Mouse (Mus musculus) lung, postnatal 0 days (tissue): Measurements from ENCODE around the gene Pip5k1b. TPM values are rescaled to one million over a fixed set of nuclear protein-coding genes. Genes with fewer than 3 reads are reported as not detected.

Experiments used
- ATAC-seq: fragments of 200-750 bp; cut with Nextera tagmentation; 2 replicates; pipeline ENCODE4 v1.8.0; 2017; ENCODE audit warnings: moderate library complexity
- DNase-seq: peaks from one replicate; pipeline ENCODE4 v3.0.0-alpha.2; 2016; ENCODE audit warnings: low spot score
- H3K27ac ChIP-seq: fragments of 300-500 bp; sonication (generic); 2 replicates; pipeline ENCODE4 v1.5.1; 2014; ENCODE audit warnings: antibody characterized with exemption, mild to moderate bottlenecking, low read length, mixed read lengths
- H3K27me3 ChIP-seq: fragments of 300-500 bp; sonication (generic); replicated peaks from 2 replicates; pipeline ENCODE4 v1.6.1; 2014; ENCODE audit warnings: low read length, mixed read lengths; ENCODE audit not compliant: insufficient read depth
- H3K36me3 ChIP-seq: fragments of 300-500 bp; sonication (generic); 2 replicates; pipeline ENCODE4 v1.6.1; 2014; ENCODE audit warnings: low read length, mixed read lengths; ENCODE audit not compliant: insufficient read depth
- H3K4me1 ChIP-seq: fragments of 300-500 bp; sonication (generic); 2 replicates; pipeline ENCODE4 v1.6.1; 2014; ENCODE audit warnings: antibody characterized with exemption, low read depth, low read length, mixed read lengths; ENCODE audit not compliant: insufficient read depth
- H3K4me2 ChIP-seq: fragments of 300-500 bp; sonication (generic); replicated peaks from 2 replicates; pipeline ENCODE4 v1.6.1; 2014; ENCODE audit warnings: low read depth, mild to moderate bottlenecking, low read length, moderate library complexity, mixed read lengths
- H3K4me3 ChIP-seq: fragments of 300-500 bp; sonication (generic); 2 replicates; pipeline ENCODE4 v1.5.1; 2014; ENCODE audit warnings: low read depth, low read length
- H3K9ac ChIP-seq: fragments of 300-500 bp; sonication (generic); replicated peaks from 2 replicates; pipeline ENCODE4 v1.6.1; 2014; ENCODE audit warnings: low read depth, mild to moderate bottlenecking
- H3K9me3 ChIP-seq: fragments of 300-500 bp; sonication (generic); 2 replicates; pipeline ENCODE4 v1.6.1; 2016; ENCODE audit warnings: low read length, mixed read lengths
- CTCF ChIP-seq: IDR thresholded peaks from 2 replicates; pipeline ENCODE4 v1.5.1; 2016; ENCODE audit warnings: antibody characterized with exemption, mild to moderate bottlenecking
- EP300 ChIP-seq: IDR thresholded peaks from 2 replicates; pipeline ENCODE4 v1.6.1; 2016; ENCODE audit warnings: antibody characterized with exemption, mild to moderate bottlenecking, control low read depth
- WGBS: fragments of 180-500 bp; shearing (Covaris S2); extraction: QIAGEN DNeasy Blood & Tissue Kit; methylation state at CpG from one replicate; pipeline ENCODE4 v1.1.7; 2014; 5-methylcytosine and 5-hydroxymethylcytosine counted together
- polyA plus RNA-seq: library from polyadenylated mRNA; unstranded; fragments of >200 nt; fragmentation: Nextera tagmentation; extraction: Ambion mirVana; gene quantifications from 2 replicates; pipeline ENCODE4 v1.2.1, GENCODE M21; 2015

The Pip5k1b gene
- polyA plus RNA-seq, 1 experiment from 2014 or later: 14.5 TPM

DNA sequence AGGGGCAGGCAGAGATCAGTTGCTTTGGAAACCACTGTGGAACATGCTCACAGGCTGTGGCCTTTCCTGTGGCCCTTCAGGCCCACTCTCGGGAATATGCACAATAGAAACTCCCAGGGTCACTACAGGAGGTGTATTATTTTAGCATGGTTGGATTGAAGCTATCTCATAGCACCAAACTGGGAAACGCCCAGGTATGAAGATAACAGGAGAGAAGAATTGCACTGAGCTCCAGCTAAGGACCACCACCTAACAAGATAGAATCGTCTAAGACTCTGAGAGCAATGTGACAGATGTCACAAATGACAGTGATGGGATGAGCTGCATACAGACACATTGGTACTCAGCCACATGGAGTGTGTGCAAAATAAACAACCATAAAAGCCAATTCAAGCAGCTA, 281.4 kb downstream of the Pip5k1b start:
- DNase-seq (no peak), ATAC-seq (no peak)
- Histone ChIP-seq H3K9ac (no peak overlapping the region), H3K36me3 (no peaks in the 10 kb centered on the region), H3K9me3 (no peaks in the 10 kb centered on the region), H3K4me2 (no peak overlapping the region), H3K4me1 (no peaks in the 10 kb centered on the region), H3K4me3 (no peak overlapping the region), H3K27ac (no peak overlapping the region), H3K27me3 (no peaks in the 10 kb centered on the region)
- no peak for TF ChIP-seq EP300
- TF ChIP-seq CTCF: no peak
- 65% methylated on average over 3 of the region's 3 CpGs for WGBS

DNA sequence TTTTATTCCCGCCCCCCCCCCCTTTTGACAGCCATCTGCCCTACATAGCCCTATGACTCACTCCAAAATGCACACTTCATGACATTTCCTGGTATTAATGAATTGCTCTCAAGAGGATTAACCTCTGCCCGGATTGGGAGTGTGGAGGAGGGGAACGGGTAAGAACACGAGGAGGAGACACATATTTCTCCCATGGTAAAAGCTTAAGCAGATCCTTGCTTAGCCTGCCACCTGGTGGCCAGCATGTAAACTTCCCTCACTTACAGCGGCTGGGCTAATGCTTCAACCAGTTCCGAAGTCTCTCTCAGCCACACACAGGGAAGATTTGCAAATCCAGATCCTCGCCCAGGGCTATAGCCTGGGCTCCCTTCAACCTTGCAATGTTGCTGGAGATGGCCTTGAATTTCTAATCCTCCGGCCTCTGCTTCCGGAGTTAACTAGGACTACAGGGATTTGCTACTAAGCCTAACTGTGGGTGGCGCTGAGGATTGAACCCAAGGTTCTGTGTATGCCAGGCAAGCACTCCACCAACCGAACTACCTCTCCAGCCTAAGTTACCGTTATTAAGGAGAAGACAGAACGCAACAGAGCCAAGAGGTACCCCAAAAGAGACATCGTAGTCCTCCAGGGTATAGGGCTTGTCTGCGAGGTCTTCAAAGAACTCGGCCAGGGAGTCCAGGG, 283.8 kb downstream of the Pip5k1b start:
- ATAC-seq: peak; percentile 89
- Histone ChIP-seq H3K36me3 (no peaks in the 10 kb centered on the region), H3K27ac (no peak overlapping the region), H3K4me1 (no peaks in the 10 kb centered on the region), H3K27me3 (no peaks in the 10 kb centered on the region), H3K4me3 (0 out of 2 replicates have a peak overlapping the region, but pooled peaks have one; percentile 14), H3K9ac (0 out of 2 replicates have a peak overlapping the region, but pooled peaks have one; percentile 5), H3K4me2 (peak overlapping the region; percentile 38), H3K9me3 (no peaks in the 10 kb centered on the region)
- WGBS: 47% methylated on average over 16 of the region's 16 CpGs
- peak; percentile 94 for TF ChIP-seq CTCF
- TF ChIP-seq EP300: 0 out of 2 replicates have a peak, but pooled peaks have one; percentile 3
- DNase-seq: peak; percentile 95

DNA sequence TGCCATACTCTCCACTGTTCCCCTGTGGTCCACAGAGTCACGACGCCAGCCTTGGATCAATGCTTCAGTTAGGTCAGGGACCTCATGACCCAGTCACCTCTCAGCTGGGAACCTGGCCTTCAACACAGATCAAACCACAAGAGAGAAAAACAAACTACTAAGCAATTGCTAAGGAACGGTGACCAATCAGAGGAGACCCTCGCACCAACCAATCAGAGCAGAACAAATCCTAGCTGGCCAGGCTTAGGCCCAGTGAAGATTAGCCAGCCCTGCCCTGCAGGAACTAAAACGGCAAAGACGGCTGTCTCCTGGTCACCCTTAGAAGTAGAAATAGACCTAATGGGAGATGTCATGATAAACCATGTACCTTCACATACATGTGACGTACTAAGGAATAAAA, 284.3 kb downstream of the Pip5k1b start:
- TF ChIP-seq EP300 (no peak), CTCF (no peak)
- peak overlapping the region; percentile 38 for H3K4me2 ChIP-seq
- no peaks in the 10 kb centered on the region for H3K4me1 ChIP-seq
- DNase-seq: peak; percentile 73
- 0 out of 2 replicates have a peak overlapping the region, but pooled peaks have one; percentile 14 for H3K4me3 ChIP-seq
- WGBS: 44% methylated on average over 7 of the region's 7 CpGs
- H3K9me3 ChIP-seq: no peaks in the 10 kb centered on the region
- H3K27me3 ChIP-seq: no peaks in the 10 kb centered on the region
- no peak overlapping the region for H3K27ac ChIP-seq
- no peaks in the 10 kb centered on the region for H3K36me3 ChIP-seq
- ATAC-seq: peak; percentile 88
- H3K9ac ChIP-seq: no peak overlapping the region

DNA sequence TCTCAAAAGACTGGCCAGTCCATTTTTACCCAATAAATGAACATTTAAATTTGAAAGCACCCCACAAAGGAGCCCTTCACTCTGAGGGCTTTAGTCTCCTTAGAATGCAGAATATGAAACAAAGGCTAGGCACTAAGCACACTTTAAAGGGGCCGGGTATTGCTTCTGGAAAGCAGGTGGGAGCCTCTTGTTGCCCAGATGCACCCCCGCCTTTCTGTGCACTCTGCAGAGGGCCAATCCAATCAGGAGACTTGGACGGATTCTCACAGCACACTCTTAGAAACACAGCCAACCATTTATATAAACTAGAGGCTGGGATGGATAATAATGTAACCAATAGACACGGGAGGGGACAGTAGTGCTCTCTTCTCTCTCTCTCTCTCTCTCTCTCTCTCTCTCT, 287.1 kb downstream of the Pip5k1b start:
- TF ChIP-seq EP300: no peak
- TF ChIP-seq CTCF: no peak
- no peak overlapping the region for H3K9ac ChIP-seq
- DNase-seq: no peak
- ATAC-seq: no peak
- H3K27me3 ChIP-seq: no peaks in the 10 kb centered on the region
- no peaks in the 10 kb centered on the region for H3K4me1 ChIP-seq
- no peak overlapping the region for H3K4me2 ChIP-seq
- H3K4me3 ChIP-seq: no peak overlapping the region
- no peaks in the 10 kb centered on the region for H3K9me3 ChIP-seq
- 60% methylated on average over 4 of the region's 4 CpGs for WGBS
- H3K36me3 ChIP-seq: no peaks in the 10 kb centered on the region
- no peak overlapping the region for H3K27ac ChIP-seq

DNA sequence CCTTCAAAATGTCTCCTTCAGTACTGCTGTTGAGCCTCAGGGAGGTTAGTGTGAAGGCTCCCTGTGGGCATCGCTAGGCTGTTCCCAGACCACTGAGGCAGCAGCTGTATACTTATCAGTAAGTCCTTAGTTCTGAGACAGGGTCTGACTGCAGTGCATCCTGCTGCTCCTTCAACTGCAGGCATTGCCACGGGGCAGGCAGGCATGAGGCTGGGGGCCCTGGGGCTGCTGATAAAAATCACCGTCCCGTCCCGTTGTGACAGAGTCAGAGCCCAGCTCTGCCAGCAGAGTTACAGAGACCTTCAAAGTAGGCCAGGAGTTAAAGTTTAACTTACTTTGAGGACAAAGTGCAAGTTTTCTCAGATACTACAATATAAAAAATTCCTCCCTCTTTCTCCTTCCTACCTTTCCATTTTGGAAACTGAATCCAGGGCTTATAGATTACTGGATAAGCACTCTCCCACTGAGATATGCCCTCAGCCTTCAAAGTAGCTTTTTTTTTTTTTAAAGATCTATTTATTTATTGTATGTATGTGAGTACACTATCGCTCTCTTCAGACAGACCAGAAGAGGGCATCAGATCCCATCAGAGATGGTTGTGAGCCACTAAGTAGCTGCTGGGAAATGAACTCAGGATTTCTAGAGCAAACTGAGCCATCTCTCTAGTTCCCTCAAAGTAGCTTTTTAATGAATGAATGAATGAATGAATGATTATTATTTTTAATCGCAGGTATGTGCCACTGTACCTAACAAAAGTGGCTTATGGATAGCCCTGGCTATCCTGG, 289.4 kb downstream of the Pip5k1b start:
- H3K27ac ChIP-seq: no peak overlapping the region
- TF ChIP-seq CTCF (peak; percentile 18; the same call in 1 of the 2 replicates), EP300 (no peak)
- no peaks in the 10 kb centered on the region for H3K27me3 ChIP-seq
- H3K4me2 ChIP-seq: no peak overlapping the region
- no peaks in the 10 kb centered on the region for H3K9me3 ChIP-seq
- H3K36me3 ChIP-seq: no peaks in the 10 kb centered on the region
- H3K9ac ChIP-seq: no peak overlapping the region
- DNase-seq (no peak), ATAC-seq (no peak)
- WGBS: 68% methylated on average over 7 of the region's 7 CpGs
- H3K4me3 ChIP-seq: no peak overlapping the region
- no peaks in the 10 kb centered on the region for H3K4me1 ChIP-seq

DNA sequence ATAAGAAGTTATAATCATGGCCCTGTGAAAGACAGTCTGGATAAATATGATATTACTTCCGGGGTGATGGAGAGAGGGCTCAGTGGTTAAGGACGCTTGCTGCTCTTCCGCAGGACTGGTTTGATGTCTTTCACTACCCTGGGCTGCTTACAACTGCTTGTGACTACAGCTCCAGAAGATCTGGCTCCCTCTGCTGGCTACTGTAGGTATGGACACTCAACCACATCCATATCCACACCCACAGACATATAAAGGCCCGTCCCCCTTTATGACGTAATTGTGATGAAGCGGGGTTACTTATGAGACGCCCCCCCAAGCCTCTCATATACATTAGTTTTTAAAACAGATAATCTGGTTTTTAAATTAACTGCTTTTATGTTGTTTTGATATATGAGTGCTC, 290.7 kb downstream of the Pip5k1b start:
- TF ChIP-seq EP300 (no peak), CTCF (peak; percentile 92)
- H3K4me2 ChIP-seq: no peak overlapping the region
- no peaks in the 10 kb centered on the region for H3K36me3 ChIP-seq
- H3K27me3 ChIP-seq: no peaks in the 10 kb centered on the region
- no peaks in the 10 kb centered on the region for H3K9me3 ChIP-seq
- H3K9ac ChIP-seq: no peak overlapping the region
- no peaks in the 10 kb centered on the region for H3K4me1 ChIP-seq
- H3K27ac ChIP-seq: no peak overlapping the region
- DNase-seq: peak; percentile 90
- ATAC-seq: peak; percentile 91
- no peak overlapping the region for H3K4me3 ChIP-seq
- 28% methylated on average over 7 of the region's 7 CpGs for WGBS
